Mouse (Mus musculus) MEL (cell line): ENCODE measurements at regions not wholly inside any gene's neighbourhood (a gene's known extent, or its start where the extent isn't known, plus 50 kb on each side); places are given as distances from the start of the nearest gene placed in this dataset.

Source experiments
- DNase-seq: peaks from one replicate; pipeline ENCODE4 v3.0.0; 2011; ENCODE audit warnings: low read depth, low spot score
- H3K27ac ChIP-seq: 2 replicates; pipeline ENCODE4 v1.5.1; 2012; ENCODE audit warnings: low read depth, mild to moderate bottlenecking, control low read depth, low read length, moderate library complexity; ENCODE audit not compliant: control insufficient read depth
- H3K27me3 ChIP-seq, 2 experiments: fragments of 150-350 bp in 1 of 2; sonication (generic) in 1 of 2; 2 replicates each; pipeline ENCODE4 v1.6.1; 2012; ENCODE audit warnings: low read length in 2 of 2, mild to moderate bottlenecking in 2 of 2, improper control_type of control experiment in 1 of 2, moderate library complexity in 1 of 2; ENCODE audit not compliant: insufficient read depth in 2 of 2, control insufficient read depth in 1 of 2
- H3K36me3 ChIP-seq, 2 experiments: 2 replicates each; pipeline ENCODE4 v1.6.1; 2012 to 2014; ENCODE audit warnings: low read length in 2 of 2, improper control_type of control experiment in 1 of 2, inconsistent platforms in 1 of 2, mild to moderate bottlenecking in 1 of 2; ENCODE audit not compliant: insufficient read depth in 2 of 2, control insufficient read depth in 1 of 2
- H3K4me1 ChIP-seq, 2 experiments: fragments of 150-350 bp in 1 of 2; sonication (generic) in 1 of 2; 2 replicates each; pipeline ENCODE4 v1.6.1; 2012; ENCODE audit warnings: low read length in 2 of 2, improper control_type of control experiment in 1 of 2, mild to moderate bottlenecking in 1 of 2; ENCODE audit not compliant: insufficient read depth in 2 of 2, control insufficient read depth in 1 of 2
- H3K4me3 ChIP-seq, 2 experiments: fragments of 150-350 bp in 1 of 2; sonication (generic) in 1 of 2; 2 replicates each; pipeline ENCODE4 v1.5.1; 2012; ENCODE audit warnings: low read depth in 2 of 2, low read length in 2 of 2, mild to moderate bottlenecking in 2 of 2, moderate library complexity in 2 of 2, control low read depth in 1 of 2, improper control_type of control experiment in 1 of 2; ENCODE audit not compliant: control insufficient read depth in 1 of 2, insufficient read depth in 1 of 2
- H3K79me2 ChIP-seq: 2 replicates; pipeline ENCODE4 v1.6.1; 2012; ENCODE audit warnings: mild to moderate bottlenecking, low read length, moderate library complexity; ENCODE audit not compliant: control insufficient read depth, poor library complexity, insufficient read depth
- H3K9ac ChIP-seq: 2 replicates; pipeline ENCODE4 v1.6.1; 2012; ENCODE audit warnings: low read depth, mild to moderate bottlenecking, control low read depth, low read length, moderate library complexity; ENCODE audit not compliant: control insufficient read depth, poor library complexity, severe bottlenecking
- H3K9me3 ChIP-seq: fragments of 150-350 bp; sonication (generic); replicated peaks from 2 replicates; pipeline ENCODE4 v1.6.1; 2012; ENCODE audit warnings: mild to moderate bottlenecking, low read length, improper control_type of control experiment, moderate library complexity; ENCODE audit not compliant: insufficient read depth
- BHLHE40 ChIP-seq: IDR thresholded peaks from 2 replicates; pipeline ENCODE4 v1.6.1; 2012; ENCODE audit warnings: low read depth, mild to moderate bottlenecking, inconsistent platforms, low read length, improper control_type of control experiment, borderline replicate concordance
- CTCF ChIP-seq, 3 experiments: IDR thresholded peaks in 2 of 3; conservative IDR thresholded peaks in 1 of 3; 2 replicates each; pipeline ENCODE4 v1.5.1; 2011 to 2012; ENCODE audit warnings: low read length in 3 of 3, low read depth in 2 of 3, mild to moderate bottlenecking in 2 of 3, improper control_type of control experiment in 1 of 3, inconsistent platforms in 1 of 3, mixed read lengths in 1 of 3, moderate library complexity in 1 of 3; ENCODE audit not compliant: control insufficient read depth in 1 of 3, insufficient read depth in 1 of 3, poor library complexity in 1 of 3, severe bottlenecking in 1 of 3
- E2F4 ChIP-seq: IDR thresholded peaks from 2 replicates; pipeline ENCODE4 v1.6.1; 2011; ENCODE audit warnings: low read depth, low read length, improper control_type of control experiment, borderline replicate concordance
- ELF1 ChIP-seq: IDR thresholded peaks from 2 replicates; pipeline ENCODE4 v1.6.1; 2014; ENCODE audit warnings: low read depth, mild to moderate bottlenecking, inconsistent platforms, low read length, improper control_type of control experiment, moderate library complexity
- EP300 ChIP-seq, 2 experiments: IDR thresholded peaks; 2 replicates each; pipeline ENCODE4 v1.6.1; 2011; ENCODE audit warnings: improper control_type of control experiment in 2 of 2, low read length in 2 of 2, low read depth in 1 of 2, mild to moderate bottlenecking in 1 of 2
- GATA1 ChIP-seq: IDR thresholded peaks from 2 replicates; pipeline ENCODE4 v1.6.1; 2011; ENCODE audit warnings: low read depth, low read length, improper control_type of control experiment
- HCFC1 ChIP-seq: IDR thresholded peaks from 2 replicates; pipeline ENCODE4 v1.6.1; 2012; ENCODE audit warnings: low read depth, mild to moderate bottlenecking, inconsistent platforms, low read length, improper control_type of control experiment, moderate library complexity
- JUND ChIP-seq: IDR thresholded peaks from 2 replicates; pipeline ENCODE4 v1.6.1; 2011; ENCODE audit warnings: low read depth, mild to moderate bottlenecking, improper control_type of control experiment, low read length
- KAT2A ChIP-seq: conservative IDR thresholded peaks from 2 replicates; pipeline ENCODE4 v1.6.1; 2012; ENCODE audit warnings: low read depth, low read length, improper control_type of control experiment, inconsistent platforms
- MAFK ChIP-seq: IDR thresholded peaks from 2 replicates; pipeline ENCODE4 v1.6.1; 2011; ENCODE audit warnings: low read depth, mild to moderate bottlenecking, low read length, improper control_type of control experiment, borderline replicate concordance
- MAX ChIP-seq: IDR thresholded peaks from 2 replicates; pipeline ENCODE4 v1.6.1; 2011; ENCODE audit warnings: low read length, improper control_type of control experiment
- MAZ ChIP-seq: IDR thresholded peaks from 2 replicates; pipeline ENCODE4 v1.6.1; 2012; ENCODE audit warnings: low read depth, mild to moderate bottlenecking, inconsistent platforms, low read length, improper control_type of control experiment
- MEF2A ChIP-seq: IDR thresholded peaks from 2 replicates; pipeline ENCODE4 v1.6.1; 2014; ENCODE audit warnings: low read depth, mild to moderate bottlenecking, inconsistent platforms, low read length, improper control_type of control experiment; ENCODE audit not compliant: poor library complexity, insufficient replicate concordance, severe bottlenecking; ENCODE audit errors: extremely low read depth
- MXI1 ChIP-seq: IDR thresholded peaks from 2 replicates; pipeline ENCODE4 v1.6.1; 2011; ENCODE audit warnings: mild to moderate bottlenecking, low read depth, low read length, improper control_type of control experiment
- MYC ChIP-seq: IDR thresholded peaks from 2 replicates; pipeline ENCODE4 v1.6.1; 2011; ENCODE audit warnings: low read depth, mild to moderate bottlenecking, low read length, improper control_type of control experiment, moderate library complexity
- NRF1 ChIP-seq: IDR thresholded peaks from 2 replicates; pipeline ENCODE4 v1.6.1; 2014; ENCODE audit warnings: low read depth, mild to moderate bottlenecking, inconsistent platforms, low read length, improper control_type of control experiment, moderate library complexity; ENCODE audit not compliant: poor library complexity, insufficient read depth, severe bottlenecking
- POLR2A ChIP-seq, 2 experiments: IDR thresholded peaks; 2 replicates each; pipeline ENCODE4 v1.6.1; 2011 to 2012; ENCODE audit warnings: low read length in 2 of 2, mild to moderate bottlenecking in 2 of 2, control low read depth in 1 of 2, improper control_type of control experiment in 1 of 2, low read depth in 1 of 2, moderate library complexity in 1 of 2; ENCODE audit not compliant: control insufficient read depth in 1 of 2, insufficient read depth in 1 of 2, poor library complexity in 1 of 2
- POLR2AphosphoS2 ChIP-seq: IDR thresholded peaks from 2 replicates; pipeline ENCODE4 v1.6.1; 2011; ENCODE audit warnings: low read length, improper control_type of control experiment
- RAD21 ChIP-seq: IDR thresholded peaks from 2 replicates; pipeline ENCODE4 v1.6.1; 2011; ENCODE audit warnings: mild to moderate bottlenecking, low read depth, low read length, improper control_type of control experiment
- RCOR1 ChIP-seq: IDR thresholded peaks from 2 replicates; pipeline ENCODE4 v1.6.1; 2012; ENCODE audit warnings: low read depth, mild to moderate bottlenecking, inconsistent platforms, low read length, improper control_type of control experiment
- SIN3A ChIP-seq: IDR thresholded peaks from 2 replicates; pipeline ENCODE4 v1.6.1; 2012; ENCODE audit warnings: low read length, improper control_type of control experiment, inconsistent platforms
- SMC3 ChIP-seq: IDR thresholded peaks from 2 replicates; pipeline ENCODE4 v1.6.1; 2011; ENCODE audit warnings: low read depth, low read length, improper control_type of control experiment
- TAL1 ChIP-seq: IDR thresholded peaks from 2 replicates; pipeline ENCODE4 v1.6.1; 2012; ENCODE audit warnings: mild to moderate bottlenecking, inconsistent platforms, low read length, moderate library complexity, mixed read lengths
- TBP ChIP-seq: IDR thresholded peaks from 2 replicates; pipeline ENCODE4 v1.8.0; 2011; ENCODE audit warnings: low read depth, low read length, improper control_type of control experiment
- TCF12 ChIP-seq: IDR thresholded peaks from 2 replicates; pipeline ENCODE4 v1.6.1; 2014; ENCODE audit warnings: low read depth, mild to moderate bottlenecking, inconsistent platforms, low read length, improper control_type of control experiment, moderate library complexity
- UBTF ChIP-seq: IDR thresholded peaks from 2 replicates; pipeline ENCODE4 v1.6.1; 2012; ENCODE audit warnings: low read depth, mild to moderate bottlenecking, inconsistent platforms, low read length, improper control_type of control experiment, moderate library complexity, borderline replicate concordance; ENCODE audit not compliant: insufficient read depth
- USF1 ChIP-seq: IDR thresholded peaks from 2 replicates; pipeline ENCODE4 v1.6.1; 2014; ENCODE audit warnings: low read depth, mild to moderate bottlenecking, inconsistent platforms, low read length, improper control_type of control experiment, moderate library complexity
- ZC3H11A ChIP-seq: IDR thresholded peaks from 2 replicates; pipeline ENCODE4 v1.6.1; 2012; ENCODE audit warnings: low read depth, mild to moderate bottlenecking, inconsistent platforms, low read length, improper control_type of control experiment
- ZKSCAN1 ChIP-seq: IDR thresholded peaks from 2 replicates; pipeline ENCODE4 v1.6.1; 2012; ENCODE audit warnings: low read depth, mild to moderate bottlenecking, inconsistent platforms, low read length, improper control_type of control experiment, moderate library complexity
- ZNF384 ChIP-seq: IDR thresholded peaks from 2 replicates; pipeline ENCODE4 v1.6.1; 2012; ENCODE audit warnings: low read depth, mild to moderate bottlenecking, inconsistent platforms, low read length, improper control_type of control experiment

DNA sequence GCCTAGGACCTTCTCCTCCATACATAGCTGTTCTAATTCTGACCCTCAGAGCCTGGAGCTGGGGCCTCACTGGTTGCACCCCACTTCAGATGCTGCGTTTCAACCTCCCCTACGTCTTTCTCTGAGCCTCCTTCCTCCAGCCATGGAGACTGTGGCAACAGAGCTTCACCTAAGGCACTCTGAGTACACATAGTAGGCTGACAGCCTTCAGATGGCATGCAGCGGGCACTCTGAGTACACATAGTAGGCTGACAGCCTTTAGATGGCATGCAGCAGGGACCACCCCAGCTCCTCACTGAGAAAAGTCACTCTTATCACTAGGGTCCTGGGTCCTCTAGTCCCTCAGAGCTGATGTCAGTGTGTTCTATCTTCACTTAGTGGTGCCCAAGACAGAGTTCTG lies 86.3 kb upstream of the Mvb12b start:
- Histone ChIP-seq H3K27me3 (no peaks in the 10 kb centered on the region), H3K9ac (no peak overlapping the region), H3K4me1 (no peaks in the 10 kb centered on the region), H3K4me3 (no peak overlapping the region), H3K27ac (no peak overlapping the region), H3K9me3 (no peaks in the 10 kb centered on the region), H3K79me2 (no peaks in the 10 kb centered on the region), H3K36me3 (no peaks in the 10 kb centered on the region)
- no peak for DNase-seq
- TF ChIP-seq MAFK (no peak), HCFC1 (no peak), MAX (no peak), ZC3H11A (no peak), ZKSCAN1 (no peak), MYC (no peak), TBP (no peak), MXI1 (no peak), MAZ (no peak), E2F4 (no peak), EP300 (IDR thresholded peaks at IDR 0.05; ENCODE audit: low read depth in 1 of 2, low read length in 2 of 2) (no peak), RCOR1 (no peak), NRF1 (no peak), TCF12 (no peak), UBTF (no peak), MEF2A (no peak), BHLHE40 (no peak)

DNA sequence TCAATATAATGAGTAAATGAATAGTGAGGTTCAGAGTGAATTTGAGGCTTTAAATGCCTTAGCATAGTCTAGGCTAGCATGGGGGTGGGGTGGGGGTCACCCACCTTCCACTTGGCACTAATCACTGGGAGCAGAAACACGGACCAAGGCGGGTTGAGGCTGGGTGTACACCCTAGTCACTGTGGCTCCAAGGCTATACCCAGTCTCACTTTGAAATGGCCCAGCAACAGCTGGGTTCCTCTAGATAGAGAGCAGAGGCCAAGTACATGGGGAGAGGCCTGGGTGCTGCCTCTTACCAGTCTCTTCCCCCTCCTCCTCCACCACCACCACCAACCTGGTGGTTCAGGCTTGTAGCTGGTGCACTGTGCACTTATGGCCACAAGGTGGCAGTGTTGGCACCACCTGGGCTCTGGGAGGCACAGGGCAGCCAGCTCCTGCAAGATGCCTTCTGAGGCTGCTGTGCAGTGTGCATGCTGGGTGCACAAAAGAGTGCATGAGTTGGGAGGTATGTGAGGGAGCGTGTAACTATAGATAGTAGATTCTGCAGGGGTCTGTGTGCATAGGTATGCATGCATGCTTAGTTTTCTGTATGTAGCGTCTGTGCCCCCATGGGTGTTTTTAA lies 85.6 kb upstream of the Mvb12b start:
- Histone ChIP-seq H3K9ac (no peak overlapping the region), H3K36me3 (no peaks in the 10 kb centered on the region), H3K27me3 (no peaks in the 10 kb centered on the region), H3K27ac (no peak overlapping the region), H3K4me1 (no peaks in the 10 kb centered on the region), H3K9me3 (no peaks in the 10 kb centered on the region), H3K4me3 (no peak overlapping the region), H3K79me2 (no peaks in the 10 kb centered on the region)
- DNase-seq: peak; percentile 69
- TF ChIP-seq UBTF (no peak), POLR2AphosphoS2 (no peak), NRF1 (no peak), JUND (no peak), SIN3A (peak; percentile 21; the same call in 1 of the 2 replicates), MAFK (no peak), E2F4 (no peak), MAZ (no peak), TAL1 (no peak), MEF2A (no peak), USF1 (no peak), POLR2A (IDR thresholded peaks at IDR 0.05; ENCODE audit: control insufficient read depth in 1 of 2, insufficient read depth in 1 of 2, low read depth in 1 of 2, low read length in 2 of 2, poor library complexity in 1 of 2) (no peak), BHLHE40 (peak; percentile 40; the same call in 1 of the 2 replicates), SMC3 (peak; percentile 96), TCF12 (no peak), MXI1 (no peak), RAD21 (peak; percentile 85), CTCF (IDR thresholded peaks at IDR 0.05 in 2 of 3, conservative IDR thresholded peaks at IDR 0.05 in 1 of 3; ENCODE audit: control insufficient read depth in 1 of 3, insufficient read depth in 1 of 3, low read depth in 2 of 3, low read length in 3 of 3, poor library complexity in 1 of 3, severe bottlenecking in 1 of 3) (peak; percentile 94 to 99 (median 94); a peak in 5 of 6 replicates), KAT2A (no peak), GATA1 (no peak), ZNF384 (no peak), ELF1 (no peak), MAX (no peak), MYC (no peak)
